Mouse (Mus musculus) testis, adult 2 months (tissue): Measurements from ENCODE around the gene G0s2.

Source experiments
- CTCF ChIP-seq: fragments of 200-500 bp; IDR thresholded peaks from 2 replicates; pipeline ENCODE4 v1.5.1; 2012; ENCODE audit warnings: low read depth, mild to moderate bottlenecking, inconsistent platforms, low read length, moderate library complexity; ENCODE audit not compliant: control insufficient read depth, insufficient read depth, insufficient replicate concordance
- POLR2A ChIP-seq: fragments of 200-500 bp; IDR thresholded peaks from 2 replicates; pipeline ENCODE4 v1.6.1; 2012; ENCODE audit warnings: low read depth, mild to moderate bottlenecking, inconsistent platforms, low read length, moderate library complexity; ENCODE audit not compliant: control insufficient read depth

GRCm38 (mm10) chr1:193272137-193272915, 691 bp downstream of the G0s2 start:
- TF ChIP-seq CTCF (no peak), POLR2A (no peak)
